Mouse (Mus musculus): ENCODE results near the gene Trp53i11.

Trp53i11 gene

DNA sequence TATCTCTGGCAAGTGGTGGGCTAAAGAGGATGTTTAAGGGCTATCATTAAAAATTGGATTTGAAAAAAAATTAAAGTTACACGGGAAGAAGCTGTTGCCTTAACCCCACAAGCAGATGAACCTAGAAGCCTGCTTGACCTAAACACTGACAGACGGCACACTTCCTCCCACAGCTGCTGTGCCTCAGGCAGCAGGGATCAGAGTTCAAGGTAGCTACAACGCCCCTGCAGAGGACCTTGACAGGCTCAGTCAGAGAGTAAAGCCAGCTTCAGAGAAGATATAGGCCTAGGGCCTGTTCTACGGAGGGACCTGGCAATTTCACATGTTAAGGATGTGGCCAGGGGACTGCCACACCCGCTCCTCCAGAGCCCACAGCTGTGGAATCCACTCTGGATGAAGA, 14.9 kb upstream of the Trp53i11 start:
- DNase-seq: no peak

- no peak for DNase-seq
These were observed 13.2 kb upstream of the Trp53i11 start for GRCm38 (mm10) chr2:93174159-93174558.

DNA sequence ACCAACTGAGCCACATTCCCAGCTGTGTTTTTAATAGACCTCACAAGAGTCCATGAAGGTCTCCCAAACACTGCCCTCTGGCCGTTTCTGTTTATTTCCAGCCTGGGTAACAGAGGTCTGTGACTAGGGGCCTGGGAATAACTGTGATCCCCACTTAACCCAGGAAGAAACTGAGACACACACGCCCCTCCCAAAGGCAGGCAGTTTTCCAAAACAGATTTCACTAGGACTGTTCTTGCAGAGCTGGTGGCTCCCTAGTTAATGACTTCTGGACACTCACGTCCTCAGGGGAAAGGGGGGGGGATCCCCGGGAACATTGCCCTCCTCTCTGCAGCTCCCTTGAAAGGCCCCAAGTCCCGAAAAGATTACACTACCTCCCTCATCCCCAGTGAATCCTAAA, 12.1 kb upstream of the Trp53i11 start:
- no peak for DNase-seq

DNA sequence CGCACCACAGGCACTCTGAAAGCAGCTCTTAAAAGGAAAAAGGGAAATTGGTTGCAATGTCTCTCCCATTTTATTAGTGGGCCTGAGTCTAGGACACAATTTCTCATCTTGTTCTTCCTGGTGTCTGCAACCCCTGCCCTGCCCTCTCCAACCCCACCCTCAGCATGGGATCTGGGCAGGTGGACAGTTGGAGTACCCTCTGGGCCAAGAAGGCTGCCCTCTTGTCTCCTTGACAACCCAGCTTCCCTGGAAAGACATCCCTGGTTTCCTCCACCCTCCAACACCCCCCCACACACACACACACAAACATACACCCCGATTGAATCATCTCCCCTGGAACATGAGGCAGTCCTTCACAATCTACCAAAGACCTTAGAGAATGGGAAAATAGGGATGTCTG, 11.6 kb upstream of the Trp53i11 start:
- no peak for DNase-seq

- no peak for DNase-seq
These were observed 11.1 kb upstream of the Trp53i11 start for GRCm38 (mm10) chr2:93176193-93176798.

DNA sequence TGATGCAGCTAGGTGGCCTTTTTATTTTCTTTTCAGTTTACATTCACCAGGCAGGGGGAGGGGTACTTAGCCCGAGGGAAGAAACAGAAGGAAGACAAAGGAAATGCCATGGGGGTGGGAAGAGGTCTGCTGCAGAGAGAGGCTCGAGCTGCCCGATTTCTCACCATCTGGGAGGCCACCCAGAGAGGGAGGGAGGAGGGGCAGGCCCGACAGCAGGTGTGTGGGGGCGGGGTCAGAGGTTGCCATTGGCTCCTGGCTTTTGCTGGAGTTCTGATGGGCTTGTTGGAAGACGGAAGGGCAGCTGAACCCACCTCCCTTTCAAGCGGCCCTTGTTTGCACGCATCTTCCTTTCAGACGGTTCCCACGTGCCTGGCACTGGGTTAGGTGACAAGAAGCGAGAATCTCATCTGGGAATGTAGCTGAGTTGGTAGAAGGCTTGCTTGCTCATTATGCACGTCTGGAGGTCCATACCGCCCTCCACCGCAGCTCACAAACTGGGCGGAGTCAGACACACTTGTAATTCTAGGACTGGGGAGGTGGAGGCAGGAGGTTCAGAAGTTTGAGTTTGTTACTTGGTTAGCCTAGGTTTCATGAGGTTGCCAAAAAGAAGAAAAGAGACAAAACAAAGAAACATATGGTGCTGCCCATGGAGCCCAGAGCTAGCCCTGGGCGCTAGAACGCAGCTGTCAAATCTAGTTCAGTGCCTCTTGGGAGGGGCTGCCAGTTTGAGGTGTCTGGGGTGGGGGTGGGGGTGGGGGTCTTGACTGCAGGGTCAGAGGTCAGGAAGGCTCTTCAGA, 10.3 kb upstream of the Trp53i11 start:
- no peak for DNase-seq

DNA sequence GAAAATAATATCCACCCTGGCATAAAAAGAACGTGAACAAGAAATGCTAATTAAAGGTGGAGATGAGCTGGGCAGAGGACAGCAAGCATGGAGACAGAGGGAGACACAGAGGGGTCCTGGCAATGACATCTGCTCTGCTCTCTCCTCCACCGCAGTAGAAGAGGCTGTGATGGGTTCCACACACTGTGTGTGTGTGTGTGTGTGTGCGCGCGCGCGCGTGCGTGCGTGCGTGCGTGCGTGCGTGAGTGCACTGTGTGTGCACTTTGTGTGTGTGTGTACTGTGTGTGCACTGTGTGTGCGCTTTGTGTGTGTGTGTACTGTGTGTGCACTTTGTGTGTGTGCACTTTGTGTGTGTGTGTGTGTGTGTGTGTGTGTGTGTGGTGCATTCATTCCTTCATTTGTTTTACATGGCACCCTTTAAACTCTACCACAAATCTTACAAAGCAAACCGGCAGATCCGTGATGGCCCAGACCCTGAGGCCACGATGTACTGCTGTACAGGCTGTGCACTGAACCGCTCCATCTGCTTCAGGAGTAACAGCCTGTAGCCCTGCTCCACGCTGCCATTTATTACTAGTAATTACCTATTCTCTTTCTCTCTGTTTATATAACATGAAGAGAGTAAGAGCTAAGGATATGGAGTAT, 9.6 kb upstream of the Trp53i11 start:
- DNase-seq: no peak

- no peak for DNase-seq
These were observed 9.1 kb upstream of the Trp53i11 start for GRCm38 (mm10) chr2:93178313-93178677.

DNA sequence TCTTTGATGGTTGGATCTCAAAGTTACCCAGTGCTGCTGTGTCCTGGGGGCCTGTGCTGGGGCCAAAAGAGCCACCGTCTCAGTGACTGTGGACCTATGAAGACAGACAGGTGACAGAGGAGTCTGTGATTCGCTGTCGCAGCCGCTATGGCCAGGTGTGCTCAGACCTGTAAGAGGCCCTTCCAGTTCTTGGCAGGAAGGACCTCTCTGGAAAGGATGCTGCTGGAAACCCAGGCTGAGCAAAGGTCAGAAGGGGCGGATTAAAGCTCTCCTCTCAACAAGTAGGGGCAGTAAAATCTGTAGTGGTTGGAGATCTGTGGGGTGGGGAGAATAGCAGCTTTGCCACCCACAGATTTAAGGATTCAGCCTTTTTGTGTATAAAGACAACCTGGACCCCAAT, 7.7 kb upstream of the Trp53i11 start:
- DNase-seq: no peak

GRCm38 (mm10) chr2:93180077-93180844, 7.1 kb upstream of the Trp53i11 start:
- peak; percentile 57 for DNase-seq

DNA sequence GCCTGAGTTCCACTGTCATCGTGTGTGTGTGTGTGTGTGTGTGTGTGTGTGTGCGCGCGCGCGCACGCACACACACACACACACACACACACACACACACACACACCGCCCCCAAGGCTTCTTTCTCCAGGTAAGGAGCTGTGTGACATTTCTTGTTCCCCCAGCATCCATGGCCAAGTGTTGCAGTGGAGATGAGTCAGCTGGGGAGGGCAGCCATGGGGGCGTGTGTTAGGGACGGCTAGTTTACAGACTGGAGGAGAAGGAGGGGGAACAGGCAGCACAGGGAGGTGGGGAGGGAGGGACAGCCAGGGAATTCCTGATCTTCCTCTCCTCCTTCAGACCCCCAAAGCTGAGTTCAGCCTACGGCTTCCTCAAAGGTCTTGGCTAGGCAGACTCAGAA, 4.5 kb upstream of the Trp53i11 start:
- DNase-seq: no peak

DNA sequence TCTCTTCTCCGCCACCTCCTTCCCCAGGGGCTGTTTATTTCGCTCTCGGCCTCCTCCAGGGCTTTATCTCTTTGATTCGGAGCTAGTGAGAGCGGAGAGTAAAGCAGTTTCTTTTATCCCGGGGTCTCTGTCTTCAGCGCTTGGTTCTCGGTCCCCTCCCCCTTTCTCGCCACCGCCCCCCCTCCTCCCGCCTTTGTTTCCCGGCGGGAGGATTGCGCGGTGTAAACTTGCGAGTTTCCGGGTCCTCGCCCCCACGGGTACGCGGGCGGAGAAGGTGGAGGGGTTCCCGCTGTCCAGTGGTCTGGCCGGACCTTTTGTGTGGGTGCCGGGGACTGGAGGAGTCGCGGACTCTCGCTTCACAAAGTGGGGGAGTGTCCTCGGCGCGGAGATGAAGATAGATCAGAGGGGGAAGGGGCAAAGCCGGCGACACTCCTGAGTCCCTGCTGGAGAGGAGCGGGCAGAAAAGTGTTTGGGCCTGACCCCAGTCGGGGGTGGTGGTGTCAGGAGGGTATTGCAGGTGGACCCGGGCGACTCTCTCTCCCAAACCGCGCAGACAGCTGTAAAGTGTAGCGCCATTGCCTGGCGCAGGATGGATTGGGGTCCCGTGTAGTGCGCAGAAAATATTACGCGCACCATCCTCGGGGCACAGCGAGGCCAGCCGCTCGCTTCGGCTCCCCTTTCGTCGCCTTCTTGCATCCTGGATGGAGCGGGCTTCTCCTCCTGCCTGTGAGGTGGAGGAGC, 842 bp downstream of the Trp53i11 start:
- DNase-seq: no peak

DNA sequence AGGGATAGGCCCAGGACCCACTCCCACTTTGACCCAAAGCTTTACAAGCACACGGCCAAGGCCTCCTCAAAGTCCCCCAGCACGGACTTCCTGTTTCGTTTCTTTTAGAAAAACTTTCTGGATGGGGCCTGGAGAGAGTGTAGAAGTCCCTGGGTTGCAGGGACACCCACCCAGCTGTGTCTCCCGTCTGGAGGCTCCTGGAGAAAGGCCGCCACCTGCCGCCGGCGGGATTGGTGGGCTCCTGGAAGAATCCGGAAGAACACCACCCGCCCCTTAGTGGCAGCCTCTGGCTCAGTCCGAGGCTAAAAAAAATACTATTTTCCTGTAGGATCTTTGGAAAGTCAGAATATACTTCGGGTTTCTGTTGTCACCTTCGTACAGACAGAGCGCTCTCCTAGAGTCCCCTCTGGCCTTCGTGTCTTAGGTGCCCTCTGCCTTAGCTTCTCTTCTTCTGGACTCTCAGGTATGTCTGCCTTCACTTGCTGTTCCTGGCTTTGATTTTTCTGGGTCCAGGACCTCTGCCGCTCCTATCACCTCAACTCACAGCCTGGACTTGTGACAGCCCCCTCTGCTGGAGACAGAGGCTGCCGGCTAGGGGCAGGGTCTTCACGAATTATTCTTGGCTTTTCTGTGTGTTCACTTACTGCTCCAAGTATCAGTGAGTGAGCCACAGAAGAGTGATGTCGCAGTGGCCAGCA, 1.6 kb downstream of the Trp53i11 start:
- DNase-seq: peak; percentile 55

- no peak for DNase-seq
These were observed 3.6 kb downstream of the Trp53i11 start for GRCm38 (mm10) chr2:93190771-93191487.

- no peak for DNase-seq
These were observed 4.3 kb downstream of the Trp53i11 start for GRCm38 (mm10) chr2:93191488-93192181.

- no peak for DNase-seq
These were observed 4.8 kb downstream of the Trp53i11 start for GRCm38 (mm10) chr2:93192182-93192560.

- no peak for DNase-seq
These were observed 5.3 kb downstream of the Trp53i11 start for GRCm38 (mm10) chr2:93192671-93193080.

- no peak for DNase-seq
These were observed 6.5 kb downstream of the Trp53i11 start for GRCm38 (mm10) chr2:93193806-93194205.

DNA sequence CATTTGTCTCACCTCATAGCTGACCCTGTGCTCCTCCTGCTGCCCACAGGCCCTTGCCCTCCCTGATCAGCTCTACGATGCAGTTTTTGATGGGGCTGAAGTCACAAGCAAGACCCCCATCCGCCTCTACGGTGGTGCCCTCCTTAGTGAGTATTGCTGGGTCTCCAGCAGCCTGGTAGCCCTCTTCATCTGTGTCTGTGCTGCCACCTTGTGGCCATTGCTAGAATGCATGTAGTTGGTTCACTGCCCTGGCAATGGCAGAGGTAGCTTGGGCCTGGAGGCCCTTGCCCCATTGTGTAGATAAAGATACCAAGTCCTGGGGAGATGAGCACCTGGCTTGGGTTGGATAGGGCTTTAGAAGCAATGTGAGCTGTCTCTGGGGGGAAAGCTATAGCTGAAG, 11.5 kb downstream of the Trp53i11 start:
- peak; percentile 96 for DNase-seq

- peak; percentile 47 for DNase-seq
These were observed 12.2 kb downstream of the Trp53i11 start for GRCm38 (mm10) chr2:93199531-93199974.

Data from right cerebral cortex, postnatal 14 days (tissue).